Mouse (Mus musculus) lung, postnatal 10 days (tissue): ENCODE data around the gene Gm13212.
A peak's percentile ranks its signal among the peaks of the same experiment; 100 is the strongest.
"Not testable (repeated sequence)": the region's sequence is repeated elsewhere in the genome, so short reads cannot be mapped to it uniquely, and the experiment has no call there.

Source experiments
- DNase-seq: peaks from one replicate; pipeline ENCODE4 v3.0.0; 2021

Gm13212 gene

DNA sequence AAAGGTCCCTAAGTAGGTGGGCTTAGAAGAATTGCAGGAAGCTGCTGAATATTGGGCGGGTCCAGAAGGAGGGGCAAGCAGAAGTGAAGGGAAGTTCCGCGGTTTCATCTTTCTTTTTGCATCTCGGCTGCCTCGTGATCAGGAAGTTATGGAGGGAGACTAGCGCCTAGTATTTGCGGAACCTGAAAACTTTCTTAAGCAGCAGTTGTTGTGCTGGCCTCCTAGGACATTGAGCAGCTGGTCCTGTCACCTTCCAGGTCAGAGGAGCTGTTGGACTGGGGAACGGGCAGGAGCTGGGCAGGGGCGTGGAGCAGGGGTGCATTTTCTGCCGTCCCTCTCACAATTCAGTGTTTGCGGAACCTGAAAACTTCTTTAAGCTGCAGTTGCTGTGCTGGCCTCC is at the start of gene Gm13212:
TSS of gene Gm13212 (plus strand) at position 89 of the 400 bp plus-strand sequence.
- DNase-seq, result peak; percentile 11

- DNase-seq, result not testable (repeated sequence)
These were observed 41.1 kb upstream of the Gm13212 start for GRCm38 (mm10) chr4:145543861-145544260.

DNA sequence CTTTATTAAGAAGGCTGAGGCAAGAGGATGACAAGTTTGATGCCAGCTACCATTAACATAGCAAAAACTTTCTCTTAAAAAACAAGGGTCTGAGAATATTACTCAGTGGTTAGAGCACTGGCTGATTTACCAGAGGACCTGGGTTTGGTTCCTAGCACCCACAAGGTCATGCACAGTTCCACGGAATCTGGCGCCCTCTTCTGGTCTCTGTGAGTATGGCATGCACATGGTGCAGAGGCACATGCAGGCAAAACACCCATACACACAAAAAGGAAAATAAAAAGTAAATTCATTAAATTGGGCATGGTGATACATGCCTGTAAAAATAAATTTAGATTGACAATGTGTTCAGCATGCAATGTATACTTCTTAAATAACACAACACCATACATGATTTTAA is 39.9 kb upstream of the Gm13212 start:
- not testable (repeated sequence) for DNase-seq

DNA sequence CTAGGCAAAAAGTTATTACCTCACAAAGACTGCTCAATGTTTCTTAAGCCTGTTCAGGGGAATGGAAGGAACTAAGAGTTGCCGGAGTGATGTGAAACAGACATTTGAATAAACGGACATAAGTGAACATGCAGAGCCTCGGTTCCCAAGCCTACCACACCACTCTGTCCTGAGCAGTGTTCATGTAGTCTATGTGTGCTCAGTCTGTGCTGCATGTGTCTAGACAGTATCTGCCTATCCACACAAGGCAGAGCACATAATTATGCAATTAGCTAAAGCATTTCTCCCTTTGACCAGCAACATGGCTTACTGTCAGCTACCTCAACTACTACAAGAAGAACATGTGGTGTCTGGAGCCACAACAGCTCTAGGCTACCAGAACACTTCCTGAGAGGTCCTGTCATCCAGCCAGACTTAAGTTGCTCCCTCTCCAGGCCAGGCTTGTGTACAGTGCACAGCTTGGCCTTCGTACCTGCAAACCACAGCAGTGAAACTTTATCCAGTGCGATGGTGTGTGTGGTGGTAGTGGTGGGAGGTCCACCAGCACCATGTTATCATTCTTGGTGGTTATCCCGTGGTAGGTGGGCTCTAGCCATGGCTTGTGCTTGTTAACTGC is 39.1 kb upstream of the Gm13212 start:
- DNase-seq, result not testable (repeated sequence)

GRCm38 (mm10) chr4:145546477-145546876 is 38.5 kb upstream of the Gm13212 start:
- DNase-seq, result not testable (repeated sequence)

- DNase-seq, result no peak
These were observed 28.3 kb upstream of the Gm13212 start for GRCm38 (mm10) chr4:145556680-145557079.

- DNase-seq, result no peak
These were observed 25.4 kb upstream of the Gm13212 start for GRCm38 (mm10) chr4:145559505-145560099.

- no peak for DNase-seq
These were observed 20.7 kb upstream of the Gm13212 start for GRCm38 (mm10) chr4:145564111-145564821.

- DNase-seq, result not testable (repeated sequence)
These were observed 14.5 kb upstream of the Gm13212 start for GRCm38 (mm10) chr4:145570461-145570860.

DNA sequence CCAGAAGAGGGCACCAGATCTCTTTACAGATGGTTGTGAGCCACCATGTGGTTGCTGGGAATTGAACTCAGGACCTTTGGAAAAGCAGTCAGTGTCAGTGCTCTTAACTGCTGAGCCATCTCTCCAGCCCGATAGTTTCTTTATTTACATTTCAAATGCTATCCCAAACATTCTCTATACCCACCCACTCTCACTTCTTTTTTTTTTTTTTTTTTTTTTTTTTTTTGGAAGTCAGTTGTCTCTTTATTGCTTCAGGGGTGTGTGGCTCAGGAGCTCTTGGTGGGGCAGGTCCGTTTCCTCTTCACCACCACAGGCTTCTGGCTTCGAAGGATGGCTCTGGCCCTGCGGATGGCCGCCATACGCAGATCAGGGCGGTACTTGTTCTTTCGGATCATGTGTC is 8.3 kb upstream of the Gm13212 start:
- not testable (repeated sequence) for DNase-seq

DNA sequence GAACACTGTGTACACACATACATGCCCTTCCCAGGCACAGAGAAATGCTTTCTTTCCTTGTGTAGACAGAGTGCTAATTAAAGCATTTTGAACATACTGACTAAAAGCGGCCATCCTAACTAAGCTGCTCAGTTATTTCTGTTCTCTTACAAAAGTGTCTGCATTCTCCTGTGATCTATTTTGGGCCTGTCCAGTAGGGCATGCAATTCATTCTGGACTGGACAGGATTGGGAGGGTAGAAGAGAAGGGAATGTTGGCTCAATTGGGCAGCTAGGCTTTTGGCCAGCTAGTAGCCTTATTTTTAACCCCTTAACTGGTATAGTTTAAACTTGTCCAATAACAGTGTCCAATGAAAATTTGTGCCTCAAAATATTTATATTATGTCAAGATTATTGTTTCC is 4.6 kb upstream of the Gm13212 start:
- not testable (repeated sequence) for DNase-seq

GRCm38 (mm10) chr4:145586046-145586445 is 1.1 kb downstream of the Gm13212 start:
- DNase-seq, result not testable (repeated sequence)

DNA sequence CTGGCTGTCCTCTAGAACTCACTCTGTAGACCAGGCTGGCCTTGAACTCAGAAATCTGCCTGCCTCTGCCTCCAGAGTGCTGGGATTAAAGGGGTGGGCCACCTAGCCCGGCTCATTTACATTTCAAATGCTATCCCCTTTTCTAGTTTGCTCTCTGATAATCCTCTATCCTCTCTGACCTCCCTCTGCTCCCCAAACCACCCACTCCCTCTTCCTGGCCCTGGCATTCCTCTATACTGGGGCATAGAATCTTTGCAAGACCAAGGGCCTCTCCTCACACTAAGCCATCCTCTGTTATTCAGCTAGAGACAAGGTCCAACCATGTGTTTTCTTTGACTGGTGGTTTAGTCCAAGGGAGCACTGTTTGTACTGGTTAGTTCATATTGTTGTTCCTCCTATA is 9.2 kb downstream of the Gm13212 start:
- DNase-seq, result not testable (repeated sequence)

DNA sequence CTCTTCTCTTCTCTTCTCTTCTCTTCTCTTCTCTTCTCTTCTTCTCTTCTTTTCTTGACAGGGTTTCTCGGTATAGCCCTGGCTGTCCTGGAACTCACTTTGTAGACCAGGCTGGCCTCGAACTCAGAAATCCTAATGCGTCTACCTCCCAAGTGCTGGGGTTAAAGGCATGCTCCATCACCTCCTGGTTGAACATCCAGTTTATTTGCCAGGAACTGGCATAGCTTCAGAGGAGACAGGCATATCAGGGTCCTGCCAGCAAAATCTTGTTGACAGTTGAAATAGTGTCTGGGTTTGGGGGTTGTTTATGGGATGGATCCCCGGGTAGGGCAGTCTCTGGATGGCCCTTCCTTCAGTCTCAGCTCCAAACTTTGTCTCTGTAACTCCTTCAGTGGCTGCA is 9.8 kb downstream of the Gm13212 start:
- not testable (repeated sequence) for DNase-seq

- DNase-seq, result peak; percentile 8
These were observed 55.6 kb downstream of the Gm13212 start for GRCm38 (mm10) chr4:145640416-145641185.

DNA sequence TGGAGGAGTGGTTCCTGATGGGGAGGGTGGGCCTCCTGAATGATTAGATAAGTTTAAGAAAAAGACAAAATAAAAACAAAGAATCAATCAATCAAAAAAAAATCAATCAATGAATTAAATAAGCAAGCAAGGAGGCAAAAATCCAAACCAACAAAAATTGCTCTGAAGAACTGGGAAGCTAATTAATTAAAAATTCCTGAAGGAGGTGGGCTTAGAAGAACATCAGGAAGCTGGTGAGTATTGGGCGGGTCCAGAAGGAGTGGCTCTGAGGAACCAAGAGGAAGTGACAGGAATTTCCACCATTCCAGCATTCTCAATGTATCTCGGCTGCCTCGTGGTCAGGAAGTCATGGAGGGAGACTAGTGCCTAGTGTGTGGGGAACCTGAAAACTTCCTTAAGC is 85.4 kb downstream of the Gm13212 start, which contains the start of gene Zfp980:
TSS of gene Zfp980 (plus strand) at position 301 of the 400 bp plus-strand sequence.
- DNase-seq, result not testable (repeated sequence)

GRCm38 (mm10) chr4:145674286-145674780 is 89.4 kb downstream of the Gm13212 start:
- DNase-seq, result not testable (repeated sequence)
